Mouse (Mus musculus): ENCODE results near the gene Tns3.
"Not testable (repeated sequence)": the region's sequence is repeated elsewhere in the genome, so short reads cannot be mapped to it uniquely, and the experiment has no call there.

Gene Tns3

GRCm38 (mm10) chr11:8579789-8580188, 84.5 kb downstream of the Tns3 start:
- no peak for DNase-seq (ENCODE audit: low spot score in 2 of 2)

GRCm38 (mm10) chr11:8575217-8576180, 88.8 kb downstream of the Tns3 start:
- no peak for DNase-seq (ENCODE audit: low spot score in 2 of 2)

GRCm38 (mm10) chr11:8574562-8574961, 89.8 kb downstream of the Tns3 start:
- no peak for DNase-seq (ENCODE audit: low spot score in 2 of 2)

GRCm38 (mm10) chr11:8572762-8573161, 91.6 kb downstream of the Tns3 start:
- no peak for DNase-seq (ENCODE audit: low spot score in 2 of 2)

GRCm38 (mm10) chr11:8569232-8570028, 94.9 kb downstream of the Tns3 start:
- DNase-seq (ENCODE audit: low spot score in 2 of 2): no peak

- DNase-seq (ENCODE audit: low spot score in 2 of 2): no peak
Measured at GRCm38 (mm10) chr11:8568829-8569228, 95.5 kb downstream of the Tns3 start.

GRCm38 (mm10) chr11:8566250-8566853, 98.0 kb downstream of the Tns3 start:
- DNase-seq (ENCODE audit: low spot score in 2 of 2): peak in 1 of 2 experiments; percentile 31

- no peak for DNase-seq (ENCODE audit: low spot score in 2 of 2)
Measured at GRCm38 (mm10) chr11:8558761-8559282, 105.5 kb downstream of the Tns3 start.

GRCm38 (mm10) chr11:8558258-8558657, 106.1 kb downstream of the Tns3 start:
- DNase-seq (ENCODE audit: low spot score in 2 of 2): no peak

GRCm38 (mm10) chr11:8557006-8557405, 107.3 kb downstream of the Tns3 start:
- peak; percentile 8 to 10 for DNase-seq (ENCODE audit: low spot score in 2 of 2)

- no peak for DNase-seq (ENCODE audit: low spot score in 2 of 2)
Measured at GRCm38 (mm10) chr11:8551710-8552109, 112.6 kb downstream of the Tns3 start.

GRCm38 (mm10) chr11:8547661-8548060, 116.7 kb downstream of the Tns3 start:
- no peak for DNase-seq (ENCODE audit: low spot score in 2 of 2)

GRCm38 (mm10) chr11:8545798-8546197, 118.5 kb downstream of the Tns3 start:
- DNase-seq (ENCODE audit: low spot score in 2 of 2): peak in 1 of 2 experiments; percentile 31

GRCm38 (mm10) chr11:8544355-8544754, 120.0 kb downstream of the Tns3 start:
- DNase-seq (ENCODE audit: low spot score in 2 of 2): no peak

GRCm38 (mm10) chr11:8541222-8541815, 123.0 kb downstream of the Tns3 start:
- DNase-seq (ENCODE audit: low spot score in 2 of 2): no peak

- DNase-seq (ENCODE audit: low spot score in 2 of 2): no peak
Measured at GRCm38 (mm10) chr11:8539593-8540265, 124.6 kb downstream of the Tns3 start.

- no peak for DNase-seq (ENCODE audit: low spot score in 2 of 2)
Measured at GRCm38 (mm10) chr11:8537013-8537614, 127.2 kb downstream of the Tns3 start.

GRCm38 (mm10) chr11:8534893-8535292, 129.4 kb downstream of the Tns3 start:
- DNase-seq (ENCODE audit: low spot score in 2 of 2): peak in 1 of 2 experiments; percentile 50

GRCm38 (mm10) chr11:8532771-8533170, 131.6 kb downstream of the Tns3 start:
- DNase-seq (ENCODE audit: low spot score in 2 of 2): not testable (repeated sequence)

GRCm38 (mm10) chr11:8532112-8532747, 132.1 kb downstream of the Tns3 start:
- no peak for DNase-seq (ENCODE audit: low spot score in 2 of 2)
